Mouse (Mus musculus): ENCODE results near the gene Eif2d.
"Not testable (repeated sequence)": the region's sequence is repeated elsewhere in the genome, so short reads cannot be mapped to it uniquely, and the experiment has no call there.

GRCm38 (mm10) chr1:131159573-131160327, 6.8 kb downstream of the Eif2d start:
- TF ChIP-seq CTCF (IDR thresholded peaks at IDR 0.05; ENCODE audit: extremely low read depth, insufficient read length, insufficient replicate concordance, low read depth, low read length); POLR2A (IDR thresholded peaks at IDR 0.05; ENCODE audit: low read depth, low read length): not testable (repeated sequence)

All from small intestine, adult 2 months (tissue).